Mouse (Mus musculus) G1E-ER4 (cell line): ENCODE data around the gene Vmn2r59. TPM values are rescaled to one million over a fixed set of nuclear protein-coding genes. Genes with fewer than 3 reads are reported as not detected.

Source experiments
- GATA1 ChIP-seq: IDR thresholded peaks from one replicate; pipeline ENCODE4 v1.8.0; 2012; ENCODE audit warnings: low read length, inconsistent platforms
- polyA plus RNA-seq: library from polyadenylated mRNA; stranded (reverse); fragments of >175 nt; gene quantifications from 2 replicates; pipeline ENCODE4 v1.2.3, GENCODE M21; 2012

The Vmn2r59 gene
- not detected in 2 replicates for polyA plus RNA-seq

- no peak for TF ChIP-seq GATA1
These were observed at the start of gene Vmn2r59 for GRCm38 (mm10) chr7:42058923-42059322. Gene Vmn2r59 (minus strand): TSS chr7:42059023.

- TF ChIP-seq GATA1, result no peak
These were observed 48.6 kb upstream of the Vmn2r59 start, which contains the start of gene Vmn2r60 for GRCm38 (mm10) chr7:42107470-42107869. Gene Vmn2r60 (plus strand): TSS chr7:42107770.

Other genes starting within 250 kb of the Vmn2r59 start
- gene Vmn2r58, start 186.3 kb downstream of the Vmn2r59 start, polyA plus RNA-seq, result not detected in 2 replicates
- not detected in 2 replicates for gene Vmn2r60, start 48.7 kb upstream of the Vmn2r59 start, polyA plus RNA-seq
- gene Vmn2r61, start 201.0 kb upstream of the Vmn2r59 start, polyA plus RNA-seq, result not detected in 2 replicates